Mouse (Mus musculus) right cerebral cortex, postnatal 25 days (tissue): ENCODE results near the gene Gpam.

ENCODE experiments used
- DNase-seq: peaks from one replicate; pipeline ENCODE4 v3.0.0; 2022

Gene Gpam

GRCm38 (mm10) chr19:55055634-55056269, 71.3 kb downstream of the Gpam start:
- no peak for DNase-seq

DNA sequence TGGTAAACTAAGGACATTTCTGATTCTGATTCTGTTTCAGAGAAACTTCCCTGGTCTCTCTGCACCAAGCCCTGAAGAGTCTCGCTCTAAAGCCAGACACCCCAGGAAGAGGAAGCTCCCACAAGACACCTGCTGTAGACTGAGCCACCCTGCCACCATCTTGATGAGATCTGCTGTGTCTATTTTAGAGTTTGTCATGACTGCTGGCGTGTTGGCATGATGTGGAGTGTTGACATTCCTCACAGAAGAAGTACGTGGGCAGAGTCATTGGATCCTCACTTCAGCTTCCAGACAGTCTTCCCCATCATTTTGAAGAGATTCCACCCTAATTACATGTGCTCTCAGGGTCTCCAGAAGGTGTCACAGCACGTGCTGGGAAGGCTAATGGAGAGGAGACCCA, 73.9 kb downstream of the Gpam start:
- no peak for DNase-seq

GRCm38 (mm10) chr19:55037406-55037805, 89.6 kb downstream of the Gpam start:
- DNase-seq, result no peak

DNA sequence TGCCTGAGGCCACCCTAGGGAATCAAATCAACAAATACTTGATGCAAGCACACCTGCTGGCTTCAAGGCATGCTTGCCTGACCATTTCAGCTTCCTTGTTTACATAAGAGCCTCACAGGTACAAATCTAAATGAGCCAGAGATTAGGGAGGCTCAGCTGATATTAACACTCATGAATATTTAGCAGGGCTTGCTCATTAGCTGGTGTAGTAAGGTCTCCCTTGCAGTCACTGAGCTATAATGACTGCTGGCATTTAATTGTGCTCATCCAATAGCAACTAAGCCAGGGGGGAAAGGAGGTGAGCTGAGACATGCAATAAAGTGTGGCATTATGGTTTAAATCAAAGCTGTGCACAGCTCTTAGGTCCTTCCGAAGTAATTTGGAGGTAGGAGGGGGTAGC, 108.2 kb downstream of the Gpam start:
- DNase-seq, result no peak
